Mouse (Mus musculus) megakaryocyte-erythroid progenitor cell, adult 5 weeks (primary cell): ENCODE measurements around the gene Cbx1. TPM values are rescaled to one million over a fixed set of nuclear protein-coding genes. Genes with fewer than 3 reads are reported as not detected.

Experiments used
- polyA plus RNA-seq: library from polyadenylated mRNA; stranded (reverse); fragments of >175 nt; gene quantifications from 2 replicates; pipeline ENCODE4 v1.2.3, GENCODE M21; 2012

Gene Cbx1
- polyA plus RNA-seq = 41.6 and 69.2 TPM in 2 replicates

DNA sequence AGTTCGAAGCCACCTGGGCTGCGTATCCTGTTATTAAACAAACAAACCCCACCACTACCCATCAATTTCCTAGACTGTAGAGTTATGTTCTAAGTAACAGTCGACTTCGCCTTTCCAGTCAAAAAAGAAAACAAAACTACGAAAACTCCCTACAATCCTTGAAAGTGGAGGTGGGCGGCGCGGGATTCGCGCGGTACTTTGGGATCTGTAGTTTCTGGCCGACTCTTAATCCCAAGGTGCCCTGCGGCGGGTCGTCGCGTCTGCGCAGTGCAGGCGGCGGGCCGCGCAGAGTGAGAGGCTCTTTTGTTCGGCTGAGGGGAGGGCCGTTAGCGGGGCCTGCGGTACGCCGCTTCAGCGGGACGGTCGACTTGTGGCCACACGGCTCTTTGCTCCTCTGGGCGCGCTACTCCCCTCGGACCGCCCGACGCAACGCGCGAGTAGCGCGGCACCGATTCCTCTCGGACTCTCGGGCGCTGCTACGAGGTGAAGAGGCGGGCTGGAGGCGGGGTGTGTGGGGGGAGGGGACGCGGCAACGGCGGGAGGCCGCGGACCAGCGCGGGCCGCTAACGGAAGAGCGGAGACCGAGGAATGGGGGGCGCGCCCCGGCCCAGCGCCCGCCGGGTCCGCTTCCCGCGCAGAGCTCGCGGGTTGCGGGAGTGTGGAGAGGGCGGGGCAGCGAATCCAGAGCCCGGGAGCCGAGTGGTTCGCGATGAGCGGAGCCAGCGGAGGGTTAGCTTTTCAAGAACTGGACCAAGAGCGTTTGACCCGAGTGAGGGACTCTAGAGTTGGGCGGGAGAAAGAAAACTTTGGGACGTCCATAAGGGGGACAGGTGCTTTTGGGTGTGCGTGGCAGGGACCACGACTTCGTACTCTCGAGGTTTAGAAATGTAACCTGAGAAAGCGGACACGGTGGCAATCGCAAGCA is at the start of gene Cbx1:
Gene Cbx1 (plus strand): TSS at position 257 of the 925 bp plus-strand sequence.

DNA sequence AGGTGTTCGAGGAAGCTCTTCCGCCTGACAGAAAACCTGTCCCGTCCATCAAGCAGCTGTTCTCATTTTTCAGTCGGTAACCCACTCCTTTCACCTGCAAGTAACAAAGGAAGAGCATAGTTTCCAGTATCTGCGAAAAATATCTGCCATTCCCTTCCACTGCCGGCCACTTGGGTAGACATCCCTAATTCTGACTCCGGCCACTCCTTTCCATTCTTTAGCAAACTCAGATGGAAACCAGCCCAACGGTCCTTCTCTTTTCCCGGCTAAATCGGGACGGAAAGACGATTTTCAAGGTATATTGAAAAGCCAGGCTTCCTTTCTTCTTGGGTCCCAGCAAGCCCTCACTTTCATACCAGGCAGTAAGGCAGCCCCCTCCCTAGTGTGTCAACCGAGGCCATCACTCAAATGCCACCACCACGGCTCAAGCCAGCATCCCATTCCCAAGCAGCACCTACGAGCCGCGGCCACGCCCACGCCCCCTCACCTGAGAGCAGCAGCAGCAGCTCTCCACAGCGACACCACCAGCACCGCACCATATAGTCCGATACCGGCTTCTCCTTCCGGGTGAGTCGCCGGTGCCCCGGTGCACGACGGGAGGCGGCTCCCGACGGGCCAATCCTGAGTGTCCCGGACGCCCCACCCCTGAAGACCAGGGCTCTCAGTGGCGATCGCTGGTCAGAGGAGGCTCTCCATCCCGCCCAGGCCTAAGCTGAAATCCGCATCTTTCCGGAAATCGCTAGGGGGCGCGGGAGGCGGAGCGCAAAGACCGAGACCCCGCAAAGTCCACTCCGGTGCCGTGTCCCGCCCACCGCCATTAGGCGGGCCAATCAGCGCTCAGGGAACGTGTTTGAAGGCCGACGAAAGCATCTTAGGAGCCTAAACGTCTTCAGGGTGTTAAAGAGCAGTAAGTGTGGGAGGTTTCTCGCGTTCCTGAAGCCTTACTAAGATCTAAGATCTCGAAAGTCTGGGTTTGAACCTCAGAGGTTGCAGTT is 11.7 kb upstream of the Cbx1 start, which contains the start of gene Snx11:
Gene Snx11 (minus strand): TSS at position 592 of the 995 bp plus-strand sequence.

DNA sequence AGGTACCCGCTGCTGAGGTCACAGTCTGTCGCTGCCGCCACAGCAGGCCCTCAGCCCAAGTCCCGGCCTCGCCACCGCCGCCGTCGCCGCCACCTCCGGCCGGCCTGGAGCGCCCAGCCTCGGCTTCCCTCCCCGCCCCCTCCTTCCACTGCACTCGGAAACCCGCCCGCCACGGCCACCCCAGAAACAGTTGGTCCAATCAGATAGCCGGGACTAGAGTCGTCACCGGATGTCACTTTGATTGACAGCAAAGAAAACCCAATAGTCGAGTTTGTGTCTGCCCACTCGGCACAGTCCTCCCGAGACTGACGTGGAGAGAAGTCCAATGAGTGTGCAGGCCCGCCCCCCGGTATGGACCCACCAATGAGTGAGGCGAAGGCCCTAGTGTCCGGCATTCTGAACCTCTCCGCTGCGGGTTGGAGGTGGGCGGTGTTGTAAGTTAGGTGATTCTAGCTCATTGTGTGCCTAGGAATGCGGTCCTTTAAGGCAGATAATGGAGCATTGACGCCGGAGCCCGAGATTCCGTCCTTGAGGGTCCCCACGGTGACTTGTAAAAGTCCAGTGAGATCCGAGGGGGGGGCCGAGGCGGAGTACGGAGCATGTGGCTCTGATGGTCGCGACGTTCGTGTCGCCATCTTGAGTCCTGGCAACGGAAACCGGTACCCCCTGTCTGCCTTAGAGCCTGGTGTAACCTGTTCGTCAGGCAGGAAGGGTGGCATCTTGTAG is 41.0 kb downstream of the Cbx1 start, which contains the start of gene Nfe2l1:
Gene Nfe2l1 (minus strand): TSS at position 156 of the 726 bp plus-strand sequence.

DNA sequence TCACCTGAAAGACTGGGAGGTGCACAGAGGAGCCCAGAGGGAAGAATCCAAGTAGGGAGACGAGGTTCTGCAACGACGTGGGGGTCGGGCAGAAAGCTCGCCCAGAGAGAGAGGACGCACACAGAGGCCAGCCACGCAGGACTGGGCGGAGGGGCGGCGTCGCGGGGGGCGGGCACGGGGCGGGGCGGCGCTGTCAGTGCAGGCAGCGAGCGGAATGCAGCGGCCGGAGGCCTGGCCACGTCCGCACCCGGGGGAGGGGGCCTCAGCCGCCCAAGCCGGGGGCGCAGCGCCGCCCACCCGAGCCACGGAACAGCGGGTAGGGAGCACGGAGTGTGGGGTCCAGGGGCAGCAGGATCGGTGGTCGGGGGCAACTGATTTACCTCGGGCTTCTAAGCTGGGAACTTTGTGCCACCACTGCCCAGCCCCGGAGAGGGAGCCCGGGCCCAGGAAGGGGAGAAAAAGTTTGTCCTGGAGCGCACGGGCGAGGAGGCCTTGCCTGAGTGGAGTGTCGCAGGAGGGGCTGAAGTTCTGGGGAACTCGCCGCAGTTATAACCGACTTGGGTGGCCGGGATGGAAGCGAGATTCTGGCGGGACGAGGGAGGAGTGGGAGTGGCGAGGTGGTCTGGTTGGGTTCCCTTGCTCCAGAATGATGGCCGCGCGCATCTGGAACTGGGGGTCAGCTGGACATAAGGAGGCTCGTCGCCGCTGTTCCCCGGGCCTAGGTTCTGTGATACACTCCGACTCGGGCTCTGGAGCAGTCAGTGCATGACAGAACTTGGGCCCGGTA is 60.9 kb downstream of the Cbx1 start, which contains the start of gene Copz2:
Gene Copz2 (plus strand): TSS at position 190 of the 787 bp plus-strand sequence.

Other genes with a start within 250 kb of the Cbx1 start
- gene Snx11, start 11.6 kb upstream of the Cbx1 start, polyA plus RNA-seq = 10.9 and 11.4 TPM in 2 replicates
- 47.8 and 52.1 TPM in 2 replicates for gene Nfe2l1, start 40.8 kb downstream of the Cbx1 start, polyA plus RNA-seq
- gene Copz2, start 60.7 kb downstream of the Cbx1 start, polyA plus RNA-seq = 4.2 and 5.6 TPM in 2 replicates
- 70.4 and 75.0 TPM in 2 replicates for gene Cdk5rap3, start 127.4 kb downstream of the Cbx1 start, polyA plus RNA-seq
- gene Prr15l, start 139.0 kb downstream of the Cbx1 start, polyA plus RNA-seq = not detected in 2 replicates
- gene Pnpo, start 154.9 kb downstream of the Cbx1 start, polyA plus RNA-seq = 18.1 and 21.9 TPM in 2 replicates
- 60.4 and 68.0 TPM in 2 replicates for gene Sp2, start 193.8 kb downstream of the Cbx1 start, polyA plus RNA-seq
- gene Sp6, start 224.3 kb downstream of the Cbx1 start, polyA plus RNA-seq = 0.17 and 0.29 TPM in 2 replicates
- gene Scrn2, start 240.8 kb downstream of the Cbx1 start, polyA plus RNA-seq = 33.6 and 35.9 TPM in 2 replicates